8 mouse cellular contexts compared by ENCODE assay signal in the genomic region with DNA sequence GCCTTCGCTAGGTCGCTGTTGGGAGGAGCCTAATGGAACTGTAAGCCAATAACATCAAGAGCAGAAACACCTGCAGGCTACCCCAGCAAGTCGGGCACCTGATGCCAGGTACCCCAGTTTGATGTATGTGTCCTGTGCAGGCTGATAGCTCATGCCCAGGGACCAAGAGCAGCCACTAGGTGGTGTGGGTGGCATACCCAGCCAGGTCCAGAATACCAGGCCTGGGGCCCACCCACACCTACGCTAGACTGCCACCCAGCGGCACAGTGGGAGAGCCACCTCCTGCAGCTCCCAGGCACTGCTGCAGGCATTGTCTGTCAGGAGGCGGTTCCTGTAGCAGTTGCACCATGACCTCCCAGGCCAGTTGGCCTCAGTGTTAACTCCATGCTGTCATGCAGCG. TPM values are rescaled to one million over a fixed set of nuclear protein-coding genes. Genes with fewer than 3 reads are reported as not detected.
DNase-seq lines count a peak whose midpoint lies in the region; ATAC-seq and TF ChIP-seq lines count a peak whose summit lies in the region.

No protein-coding gene starts in this region.

- H3K4me3 ChIP-seq in midbrain, embryonic 11.5 days (ENCODE audit: low read depth, low read length), result no peak overlapping the region
- no peak overlapping the region for H3K4me3 ChIP-seq in midbrain, embryonic 15.5 days
- H3K4me3 ChIP-seq in liver, adult 2 months (ENCODE audit: insufficient read depth, low read depth, low read length), result no peak overlapping the region

- DNase-seq in midbrain, embryonic 11.5 days (ENCODE audit: low spot score, missing footprints), result no peak
- peak; percentile 64 to 70 for DNase-seq in cerebellum, adult 18-20 months
- peak; percentile 76 for DNase-seq in gastrocnemius, postnatal 10 days
- DNase-seq in kidney, adult 11 months, result peak; percentile 90
- DNase-seq in liver, adult 2 months (ENCODE audit: extremely low read depth, low read depth, low spot score), result peak; percentile 87
- peak; percentile 96 for DNase-seq in naive thymus-derived CD4-positive, alpha-beta T cell, adult 2 months (ENCODE audit: low read depth)
- DNase-seq in testis, postnatal 10 days (ENCODE audit: low spot score), result peak; percentile 88

- H3K9ac ChIP-seq in midbrain, embryonic 11.5 days (ENCODE audit: low read length), result no peak overlapping the region
- no peak overlapping the region for H3K9ac ChIP-seq in midbrain, embryonic 15.5 days
- H3K9ac ChIP-seq in liver, adult 2 months (ENCODE audit: low read depth, low read length), result no peak overlapping the region

- H3K27ac ChIP-seq in midbrain, embryonic 11.5 days (ENCODE audit: low read depth, low read length), result no peak overlapping the region
- H3K27ac ChIP-seq in midbrain, embryonic 15.5 days, result no peak overlapping the region
- H3K27ac ChIP-seq in liver, adult 2 months (replicated peaks; ENCODE audit: insufficient read depth, low read depth, low read length), result no peak overlapping the region

- peaks cover 38% of the 10 kb centered on the region for H3K27me3 ChIP-seq in midbrain, embryonic 11.5 days (ENCODE audit: control insufficient read depth, insufficient read depth, low read length)
- peaks cover 43% of the 10 kb centered on the region for H3K27me3 ChIP-seq in midbrain, embryonic 15.5 days (replicated peaks)
- H3K27me3 ChIP-seq in liver, adult 2 months (ENCODE audit: control insufficient read depth, insufficient read depth, low read length), result peaks cover 8% of the 10 kb centered on the region

- TF ChIP-seq POLR2A in liver, adult 2 months (IDR thresholded peaks at IDR 0.05; ENCODE audit: extremely low read depth, insufficient read depth, low read length), result no peak

- no peak overlapping the region for H3K4me2 ChIP-seq in midbrain, embryonic 11.5 days
- H3K4me2 ChIP-seq in midbrain, embryonic 15.5 days, result no peak overlapping the region

- no peaks in the 10 kb centered on the region for H3K79me2 ChIP-seq in liver, adult 2 months (ENCODE audit: control insufficient read depth, insufficient read depth, low read length)

- no peaks in the 10 kb centered on the region for H3K9me3 ChIP-seq in midbrain, embryonic 11.5 days (ENCODE audit: control insufficient read depth, low read length)
- H3K9me3 ChIP-seq in midbrain, embryonic 15.5 days, result no peaks in the 10 kb centered on the region

- WGBS in midbrain, embryonic 11.5 days, result 16% methylated on average over 7 of the region's 7 CpGs
- 23% methylated on average over 7 of the region's 7 CpGs for WGBS in midbrain, embryonic 15.5 days
- 5% methylated on average over 7 of the region's 7 CpGs for WGBS in liver, adult 2 months

- ATAC-seq in midbrain, embryonic 11.5 days (ENCODE audit: low FRiP score), result peak; percentile 28
- no peak; the same call in 1 of the 2 replicates for ATAC-seq in midbrain, embryonic 15.5 days (replicated peaks)

- H3K4me1 ChIP-seq in midbrain, embryonic 11.5 days (ENCODE audit: control insufficient read depth, insufficient read depth, low read length), result peaks cover 3% of the 10 kb centered on the region
- peaks cover 33% of the 10 kb centered on the region for H3K4me1 ChIP-seq in midbrain, embryonic 15.5 days
- peaks cover 6% of the 10 kb centered on the region for H3K4me1 ChIP-seq in liver, adult 2 months (ENCODE audit: control insufficient read depth, insufficient read depth, low read length)

- no peaks in the 10 kb centered on the region for H3K36me3 ChIP-seq in midbrain, embryonic 11.5 days (ENCODE audit: control insufficient read depth, insufficient read depth, low read length)
- no peaks in the 10 kb centered on the region for H3K36me3 ChIP-seq in midbrain, embryonic 15.5 days (replicated peaks)
- H3K36me3 ChIP-seq in liver, adult 2 months (ENCODE audit: control insufficient read depth, insufficient read depth, low read length), result no peaks in the 10 kb centered on the region

- TF ChIP-seq CTCF in liver, adult 2 months (IDR thresholded peaks at IDR 0.05; ENCODE audit: low read depth, low read length), result peak; percentile 99

RNA-seq across cellular contexts. Expression of a gene that starts 2.8 kb away (rescaled TPM):
- polyA plus RNA-seq in midbrain, embryonic 11.5 days (2014; fragmentation: Nextera tagmentation; extraction: Ambion mirVana), result not detected in 2 replicates
- not detected in 2 replicates for polyA plus RNA-seq in midbrain, embryonic 15.5 days (2015; fragmentation: Nextera tagmentation; extraction: Ambion mirVana)
- under 1 TPM; 0.25 to 0.35 TPM for total RNA-seq in gastrocnemius, postnatal 10 days (2021)
- not detected in 2 replicates for total RNA-seq in liver, adult 2 months (2014; rRNA removed)
- polyA plus RNA-seq in liver, adult 2 months (2012; rRNA removed), result 0.09 TPM in 1 of 2 replicates, not detected in the other

RNA-seq across cellular contexts. Expression of a gene that starts 10.6 kb away (rescaled TPM):
- 355 and 376 TPM in 2 replicates for polyA plus RNA-seq in midbrain, embryonic 11.5 days (2014; fragmentation: Nextera tagmentation; extraction: Ambion mirVana)
- 183 and 198 TPM in 2 replicates for polyA plus RNA-seq in midbrain, embryonic 15.5 days (2015; fragmentation: Nextera tagmentation; extraction: Ambion mirVana)
- total RNA-seq in gastrocnemius, postnatal 10 days (2021), result 100 to 1,000 TPM; 193 to 214 TPM
- 64.2 and 82.1 TPM in 2 replicates for total RNA-seq in liver, adult 2 months (2014; rRNA removed)
- 68.0 and 79.0 TPM in 2 replicates for polyA plus RNA-seq in liver, adult 2 months (2012; rRNA removed)

RNA-seq across cellular contexts. Expression of a gene that starts 23.8 kb away (rescaled TPM):
- polyA plus RNA-seq in midbrain, embryonic 11.5 days (2014; fragmentation: Nextera tagmentation; extraction: Ambion mirVana), result 52.7 and 53.5 TPM in 2 replicates
- 61.0 and 64.3 TPM in 2 replicates for polyA plus RNA-seq in midbrain, embryonic 15.5 days (2015; fragmentation: Nextera tagmentation; extraction: Ambion mirVana)
- total RNA-seq in gastrocnemius, postnatal 10 days (2021), result 1 to 10 TPM; 6.1 to 8.6 TPM
- total RNA-seq in liver, adult 2 months (2014; rRNA removed), result 5.1 and 6.4 TPM in 2 replicates
- polyA plus RNA-seq in liver, adult 2 months (2012; rRNA removed), result 22.5 and 27.1 TPM in 2 replicates

RNA-seq across cellular contexts. Expression of a gene that starts 36.1 kb away (rescaled TPM):
- 242 and 251 TPM in 2 replicates for polyA plus RNA-seq in midbrain, embryonic 11.5 days (2014; fragmentation: Nextera tagmentation; extraction: Ambion mirVana)
- 165 and 167 TPM in 2 replicates for polyA plus RNA-seq in midbrain, embryonic 15.5 days (2015; fragmentation: Nextera tagmentation; extraction: Ambion mirVana)
- total RNA-seq in gastrocnemius, postnatal 10 days (2021), result 10 to 100 TPM; 80.0 to 86.2 TPM
- 82.1 and 94.2 TPM in 2 replicates for total RNA-seq in liver, adult 2 months (2014; rRNA removed)
- 98.3 and 103 TPM in 2 replicates for polyA plus RNA-seq in liver, adult 2 months (2012; rRNA removed)
